Mouse (Mus musculus): ENCODE data around the gene Zfp341. TPM values are rescaled to one million over a fixed set of nuclear protein-coding genes. Genes with fewer than 3 reads are reported as not detected.

Gene Zfp341
- polyA plus RNA-seq, 1 experiment from 2014 or later, result 0.61 TPM

DNA sequence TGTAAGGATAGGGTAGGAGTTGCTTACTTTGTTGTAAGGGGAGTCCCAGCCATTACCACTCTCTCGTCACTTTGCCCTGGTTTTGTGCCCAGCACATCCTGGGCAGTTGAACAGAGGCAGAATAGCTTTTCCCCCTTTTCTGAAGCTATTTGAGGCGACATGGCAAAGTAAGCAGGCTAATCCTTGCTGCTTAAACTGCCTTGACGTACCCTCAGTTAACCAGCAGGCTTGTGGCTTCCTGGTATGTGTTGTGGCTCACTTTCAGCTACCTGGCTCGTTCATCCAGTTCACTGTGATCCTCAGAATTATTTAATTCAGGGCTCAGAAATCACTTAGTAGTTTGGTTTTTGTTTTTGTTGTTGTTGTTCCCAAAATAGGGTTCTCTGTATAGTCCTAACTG lies 57.6 kb downstream of the Zfp341 start:
- DNase-seq (ENCODE audit: low spot score), result no peak

DNA sequence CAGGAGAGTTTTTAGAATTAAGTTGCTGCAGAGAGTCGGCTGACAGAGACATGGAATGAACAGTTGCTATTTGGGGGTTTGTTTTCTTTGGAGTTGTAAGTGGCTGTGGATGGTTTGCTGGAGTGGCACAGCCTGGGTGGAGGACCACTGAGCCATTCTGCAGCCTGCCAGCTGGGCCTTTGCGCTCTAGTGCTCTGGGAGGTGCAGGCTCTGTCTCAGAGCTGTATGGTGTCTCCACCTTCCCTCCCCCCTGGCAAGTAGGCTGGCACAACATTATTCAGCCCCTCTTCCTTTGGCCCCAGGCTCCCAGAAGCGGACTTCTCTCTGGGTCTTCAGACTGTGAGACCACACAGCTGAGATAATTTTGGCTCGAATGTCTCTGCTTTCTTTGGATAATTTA lies 60.9 kb downstream of the Zfp341 start:
- DNase-seq (ENCODE audit: low spot score), result no peak

DNA sequence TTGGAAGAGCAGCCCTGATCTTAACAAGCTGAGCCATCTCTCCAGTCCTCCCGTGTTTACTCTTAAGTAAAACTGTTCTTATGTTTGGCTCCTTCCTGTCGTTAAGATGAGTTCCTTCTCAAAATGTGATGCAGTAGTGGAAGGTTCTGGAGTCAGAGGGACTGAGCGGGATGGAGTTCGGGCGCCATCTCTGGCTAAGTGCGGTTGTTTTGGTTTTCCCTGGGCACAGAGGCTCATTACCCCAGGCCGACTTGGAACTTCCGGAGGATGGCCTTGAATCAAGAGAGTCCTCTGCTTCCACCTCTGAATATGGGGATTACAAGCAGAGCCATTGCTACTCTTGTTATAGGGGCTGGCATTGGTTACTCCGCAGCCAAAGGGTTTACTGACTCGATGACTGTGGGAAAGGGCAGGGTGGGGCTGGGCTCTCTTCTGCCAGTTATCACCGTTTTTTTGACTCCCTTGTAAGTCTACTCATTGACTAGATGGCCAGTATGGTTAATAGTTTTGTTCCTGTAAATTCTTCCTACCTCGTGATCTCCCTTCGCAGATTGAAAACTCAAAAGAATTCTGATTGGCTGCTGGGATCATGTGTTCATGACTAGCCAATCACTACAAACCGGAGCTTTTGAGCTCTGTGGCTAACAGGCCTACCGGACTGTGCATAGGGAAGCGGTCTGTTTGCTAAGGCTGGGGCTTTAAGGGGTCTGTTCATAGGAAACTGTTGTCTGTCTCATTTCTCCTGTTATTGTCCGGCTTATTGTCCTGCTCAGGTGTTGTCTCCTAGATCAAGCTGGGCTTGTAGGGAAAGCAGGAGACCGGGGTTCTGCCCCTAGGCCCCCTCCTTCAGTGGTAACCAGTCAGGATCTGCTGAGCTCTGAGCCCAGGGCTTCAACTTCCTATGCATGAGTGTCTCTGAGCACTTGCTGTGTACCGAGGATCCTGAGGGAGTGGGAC lies 63.8 kb downstream of the Zfp341 start:
- DNase-seq (ENCODE audit: low spot score), result no peak

DNA sequence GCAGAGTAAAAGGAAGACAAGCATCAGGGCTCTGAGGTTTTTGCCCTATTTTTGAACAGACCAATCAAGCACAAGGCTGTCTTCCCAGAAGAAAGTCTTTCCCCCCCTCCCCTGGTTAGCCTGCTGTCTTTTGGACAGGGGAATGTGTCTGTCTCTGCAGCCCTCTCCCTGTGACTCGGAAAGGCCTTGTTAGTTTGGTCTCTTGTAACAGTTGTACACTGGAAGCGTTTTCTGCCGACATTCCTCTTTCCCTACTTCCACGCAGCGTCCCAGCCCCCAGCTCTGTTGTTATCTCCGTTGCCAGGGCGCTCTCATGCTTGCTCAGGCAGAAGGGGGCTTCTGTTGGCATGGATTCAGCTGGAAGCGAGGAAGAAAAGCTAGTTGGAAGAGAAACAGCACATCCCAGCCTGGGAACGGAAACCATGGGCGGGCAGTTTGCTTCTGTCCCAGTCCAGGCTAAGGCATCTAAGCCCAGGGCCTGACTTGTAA lies 64.6 kb downstream of the Zfp341 start:
- DNase-seq (ENCODE audit: low spot score), result no peak

DNA sequence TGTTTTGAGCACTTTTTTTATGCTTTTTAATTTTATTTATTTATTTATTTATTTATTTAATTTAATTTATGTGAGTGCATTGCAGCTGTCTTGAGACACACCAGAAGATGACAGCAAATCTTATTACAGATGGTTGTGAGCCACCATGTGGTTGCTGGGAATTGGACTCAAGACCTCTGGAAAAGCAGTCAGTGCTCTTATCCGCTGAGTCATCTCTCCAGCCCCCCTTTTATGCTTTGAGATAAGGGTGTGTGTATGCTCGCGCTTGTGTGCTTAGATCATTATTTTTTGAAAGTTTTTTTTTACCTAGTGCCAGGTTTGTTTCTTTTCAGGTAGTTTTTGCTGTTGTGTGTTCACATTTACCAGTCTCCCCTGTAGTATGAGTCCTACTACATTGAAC lies 65.9 kb downstream of the Zfp341 start:
- DNase-seq (ENCODE audit: low spot score), result no peak

DNA sequence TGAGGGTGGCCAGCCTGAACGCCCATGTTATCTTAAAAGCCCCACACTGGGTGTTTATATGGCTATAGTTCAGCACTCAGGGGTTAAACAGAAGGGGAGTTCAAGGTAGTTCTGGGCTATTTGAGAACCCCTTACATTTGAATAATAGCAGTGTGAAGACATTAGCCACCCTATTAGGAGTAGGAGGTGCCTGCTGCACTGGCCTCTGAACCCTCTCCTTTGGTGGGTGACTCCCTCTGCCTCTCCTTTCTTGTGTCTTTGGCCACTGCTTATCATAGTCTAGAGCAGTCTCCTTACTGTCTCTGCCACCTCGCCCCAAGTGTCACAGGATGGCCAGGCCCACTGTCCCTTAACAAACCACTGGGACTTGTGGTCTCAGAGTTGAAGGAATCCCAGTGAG lies 67.2 kb downstream of the Zfp341 start:
- no peak for DNase-seq (ENCODE audit: low spot score)

DNA sequence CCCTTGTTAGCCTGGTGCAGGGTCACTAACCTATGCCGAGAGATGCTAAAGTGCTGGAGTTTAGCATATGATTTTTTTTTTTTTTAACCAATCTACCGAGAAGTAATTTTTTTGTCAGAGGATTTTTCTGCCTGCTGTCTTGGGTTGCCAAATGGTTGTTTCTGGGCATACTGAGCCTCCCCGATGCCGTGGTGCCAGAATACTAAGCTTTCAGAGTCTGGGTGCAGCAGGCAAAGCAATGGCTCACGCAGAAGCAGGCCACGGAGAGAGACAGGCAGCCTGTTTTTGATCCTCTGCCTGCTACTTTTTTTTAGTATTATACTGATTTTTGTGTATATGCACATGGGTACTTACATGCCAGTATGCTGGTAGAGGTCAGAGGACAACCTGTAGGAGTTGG lies 67.8 kb downstream of the Zfp341 start:
- no peak for DNase-seq (ENCODE audit: low spot score)

DNA sequence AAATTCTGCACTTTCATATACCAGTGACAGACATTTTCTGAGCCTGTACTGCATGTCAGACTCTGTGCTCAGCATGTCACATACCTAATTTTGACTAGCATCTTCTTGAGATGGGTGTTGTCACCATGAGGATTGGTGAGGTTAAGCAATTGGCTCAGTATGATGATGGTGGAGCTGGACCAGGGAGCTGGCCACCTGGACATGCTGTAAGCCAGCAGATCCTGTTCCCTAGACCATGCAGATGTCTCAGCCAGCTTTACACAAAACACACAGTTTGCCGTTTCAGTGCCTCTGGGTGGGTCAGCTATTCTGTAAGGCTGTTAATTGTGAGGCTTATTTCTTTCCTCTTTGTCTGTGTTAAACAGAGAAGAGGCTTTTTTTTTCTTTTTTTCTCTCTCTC lies 69.6 kb downstream of the Zfp341 start:
- DNase-seq (ENCODE audit: low spot score), result no peak

DNA sequence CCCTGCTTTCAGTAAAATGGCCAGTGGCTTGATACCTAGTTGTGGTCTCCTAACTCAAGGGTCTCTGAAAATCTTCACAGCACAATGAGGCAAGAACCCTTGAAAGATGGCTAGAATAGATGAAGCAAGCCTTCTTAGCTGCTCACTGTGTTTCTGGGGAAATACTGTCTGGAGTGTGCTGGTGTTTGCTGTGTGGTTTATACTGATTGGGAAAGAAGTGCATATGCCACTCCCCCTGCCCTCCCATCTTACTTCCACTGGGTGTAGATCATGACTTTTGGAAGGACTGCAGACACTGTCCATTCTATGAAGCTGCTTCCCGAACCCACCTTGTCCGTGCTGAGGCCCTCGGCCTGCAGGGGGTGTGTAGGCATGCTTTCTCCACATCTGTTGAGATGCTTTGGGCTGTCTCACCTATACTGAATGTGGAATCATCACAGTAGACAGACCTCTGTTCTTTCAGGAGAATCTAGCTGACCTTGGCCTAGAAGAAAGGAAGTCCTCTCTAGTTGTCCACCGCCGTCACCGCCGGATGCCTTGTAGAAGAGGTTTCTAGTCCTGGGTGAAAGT lies 71.9 kb downstream of the Zfp341 start:
- DNase-seq (ENCODE audit: low spot score), result no peak

DNA sequence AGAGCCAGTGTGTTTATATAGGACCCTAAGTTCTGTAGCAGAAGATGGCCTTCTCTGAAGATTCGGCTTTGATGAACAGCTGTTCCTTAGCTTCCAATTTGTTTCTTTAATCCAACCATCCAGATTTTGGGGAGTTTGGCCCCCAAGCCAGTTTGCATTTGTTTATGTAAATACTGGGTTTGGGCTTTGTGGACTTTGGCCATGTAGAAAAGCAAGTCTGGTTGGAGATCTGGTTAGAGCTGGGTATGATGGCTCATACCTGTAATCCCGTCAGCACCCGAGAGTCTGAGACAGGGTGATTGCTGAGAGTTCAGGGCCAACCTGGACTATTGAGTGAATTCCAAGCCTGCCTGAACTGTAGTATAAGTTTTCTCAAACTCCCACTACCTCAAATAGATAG lies 72.7 kb downstream of the Zfp341 start:
- DNase-seq (ENCODE audit: low spot score), result no peak

DNA sequence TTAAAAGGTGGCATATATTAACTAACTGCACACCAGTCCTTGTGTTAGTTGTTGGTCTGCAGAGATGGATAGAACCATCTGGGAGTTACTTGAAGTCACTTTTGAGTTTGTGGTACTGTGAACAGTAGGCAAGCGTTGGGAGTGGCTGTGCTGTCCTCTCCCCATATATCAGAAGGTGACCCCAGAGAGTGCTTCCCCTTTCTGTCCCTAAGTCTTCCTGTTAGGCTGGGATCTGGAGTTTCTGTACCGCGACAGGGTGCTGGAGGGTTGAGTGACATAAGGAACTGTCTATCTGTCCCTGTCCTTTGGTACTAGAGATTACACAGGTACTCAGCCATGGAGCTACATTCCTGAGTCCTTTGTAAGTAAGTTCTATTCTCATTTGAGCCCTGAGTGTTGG lies 73.7 kb downstream of the Zfp341 start:
- DNase-seq (ENCODE audit: low spot score), result no peak

DNA sequence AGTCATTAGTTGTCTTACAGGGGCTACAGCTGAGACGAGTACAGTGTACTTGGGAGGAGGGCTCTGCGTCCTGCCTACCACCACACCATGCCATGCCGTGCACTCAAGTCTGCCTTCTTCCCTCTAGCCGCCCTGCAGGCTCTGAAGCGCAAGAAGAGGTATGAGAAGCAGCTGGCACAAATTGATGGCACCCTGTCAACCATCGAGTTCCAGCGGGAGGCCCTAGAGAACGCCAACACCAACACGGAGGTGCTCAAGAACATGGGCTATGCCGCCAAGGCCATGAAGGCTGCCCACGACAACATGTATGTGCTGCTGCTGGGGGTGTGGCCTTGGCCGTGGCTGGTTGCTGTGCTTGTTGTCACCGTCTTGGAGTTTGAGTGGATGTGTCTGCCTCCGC lies 76.3 kb downstream of the Zfp341 start:
- DNase-seq (ENCODE audit: low spot score), result no peak

DNA sequence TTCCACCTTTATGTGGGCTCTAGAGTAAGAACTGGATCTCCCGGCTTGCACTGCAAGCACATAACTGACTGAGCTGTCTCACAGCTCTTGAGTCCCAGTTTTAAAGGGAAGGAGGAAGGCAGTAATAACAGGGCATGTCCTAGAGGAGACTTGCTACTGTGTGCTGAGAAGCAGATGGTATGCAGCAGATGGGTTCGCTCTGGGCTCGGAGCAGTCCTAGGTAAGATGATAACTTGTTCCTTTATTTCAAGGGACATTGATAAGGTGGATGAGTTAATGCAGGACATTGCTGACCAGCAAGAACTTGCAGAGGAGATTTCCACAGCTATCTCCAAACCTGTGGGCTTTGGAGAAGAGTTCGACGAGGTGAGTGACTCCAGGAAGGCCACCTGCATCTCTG lies 77.9 kb downstream of the Zfp341 start:
- no peak for DNase-seq (ENCODE audit: low spot score)

DNA sequence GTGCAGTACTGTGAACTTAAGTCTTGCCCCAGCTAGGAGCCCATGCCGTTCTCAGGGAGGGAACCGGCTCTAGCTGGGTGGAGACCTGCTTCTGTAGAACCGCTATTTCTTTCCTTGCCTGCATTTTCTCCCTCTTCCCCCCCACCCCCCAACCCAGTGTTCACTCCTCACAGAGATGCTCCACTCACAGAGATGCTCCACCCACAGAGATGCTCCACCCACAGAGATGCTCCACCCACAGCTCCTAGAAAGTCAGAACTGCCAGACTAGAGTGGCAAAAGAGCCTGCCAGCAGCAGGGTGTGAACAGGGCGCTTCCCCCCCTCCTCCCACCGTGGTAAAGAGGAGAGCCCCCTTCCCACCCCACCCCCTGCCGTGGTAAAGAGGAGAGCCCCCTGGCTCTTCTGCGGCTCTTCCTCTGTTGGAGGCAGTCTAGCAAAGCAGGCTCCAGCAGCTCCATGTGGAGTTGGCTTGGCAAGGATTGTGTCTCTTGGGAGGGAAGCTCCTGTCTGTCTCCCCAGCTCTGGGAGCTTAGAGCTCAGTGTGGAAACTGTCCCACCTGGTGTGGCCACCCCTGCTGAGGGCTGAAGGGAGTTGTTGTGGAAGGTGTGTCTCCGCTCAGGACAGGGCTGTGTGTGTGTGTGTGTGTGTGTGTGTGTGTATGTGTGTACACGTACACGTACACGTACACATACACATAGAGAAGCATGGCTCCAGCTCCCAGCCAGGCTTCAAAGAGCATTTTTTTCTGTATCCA lies 80.3 kb downstream of the Zfp341 start:
- DNase-seq (ENCODE audit: low spot score), result no peak

DNA sequence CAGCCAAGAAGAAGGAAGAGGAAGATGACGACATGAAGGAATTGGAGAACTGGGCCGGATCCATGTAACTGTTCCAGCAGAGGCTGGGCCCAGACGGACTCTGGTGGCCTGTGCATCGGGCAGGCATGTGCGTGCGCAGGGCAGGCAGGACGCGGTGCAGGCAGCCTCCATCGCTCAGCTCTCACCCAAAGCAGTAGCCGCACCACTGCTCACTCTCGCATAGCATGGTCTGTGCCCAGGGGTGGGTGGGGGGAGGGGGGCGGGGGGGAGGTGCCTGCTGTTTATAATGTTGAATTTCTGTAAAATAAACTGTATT lies 80.8 kb downstream of the Zfp341 start:
- no peak for DNase-seq (ENCODE audit: low spot score)

DNA sequence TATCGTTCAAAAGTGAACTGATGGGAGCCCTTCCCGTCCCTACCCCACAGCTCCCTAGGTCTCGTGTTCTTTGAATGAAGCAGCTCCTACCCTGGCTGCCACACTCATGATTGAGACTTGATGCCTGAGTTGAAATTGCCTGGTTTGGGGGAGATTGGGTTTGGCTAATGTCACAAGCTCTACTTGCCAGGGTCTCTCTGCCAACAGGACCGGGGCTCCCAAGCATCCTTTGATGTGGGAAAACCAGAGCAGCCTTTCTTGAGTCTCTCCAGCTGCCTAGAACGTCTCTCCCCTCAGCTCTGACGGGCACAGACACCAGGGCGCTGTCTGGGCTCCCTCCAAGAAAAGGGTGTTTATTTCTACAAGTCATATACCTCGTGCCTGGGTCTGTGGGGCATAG lies 82.6 kb downstream of the Zfp341 start:
- DNase-seq (ENCODE audit: low spot score), result peak; percentile 16

Other genes with a start within 250 kb of the Zfp341 start
- 36.8 and 56.8 TPM in 2 replicates for gene Cdk5rap1, start 240.3 kb upstream of the Zfp341 start, polyA plus RNA-seq (2015; fragmentation: Nextera tagmentation; extraction: Ambion mirVana)
- 2.6 TPM in 2 replicates for gene Snta1, start 205.2 kb upstream of the Zfp341 start, polyA plus RNA-seq (2015; fragmentation: Nextera tagmentation; extraction: Ambion mirVana)
- gene Cbfa2t2, start 176.8 kb upstream of the Zfp341 start, polyA plus RNA-seq (2015; fragmentation: Nextera tagmentation; extraction: Ambion mirVana), result 23.7 and 25.4 TPM in 2 replicates
- gene 1700003F12Rik, start 66.2 kb upstream of the Zfp341 start, polyA plus RNA-seq (2015; fragmentation: Nextera tagmentation; extraction: Ambion mirVana), result 1.1 and 2.6 TPM in 2 replicates
- gene Actl10, start 61.5 kb upstream of the Zfp341 start, polyA plus RNA-seq (2015; fragmentation: Nextera tagmentation; extraction: Ambion mirVana), result 0.09 and 0.10 TPM in 2 replicates
- 5.1 TPM in 2 replicates for gene Necab3, start 54.4 kb upstream of the Zfp341 start, polyA plus RNA-seq (2015; fragmentation: Nextera tagmentation; extraction: Ambion mirVana)
- 14.7 and 16.8 TPM in 2 replicates for gene E2f1, start 43.4 kb upstream of the Zfp341 start, polyA plus RNA-seq (2015; fragmentation: Nextera tagmentation; extraction: Ambion mirVana)
- 51.8 and 52.1 TPM in 2 replicates for gene Pxmp4, start 9.6 kb upstream of the Zfp341 start, polyA plus RNA-seq (2015; fragmentation: Nextera tagmentation; extraction: Ambion mirVana)
- gene 4930519P11Rik, start 140 bp downstream of the Zfp341 start, polyA plus RNA-seq (2015; fragmentation: Nextera tagmentation; extraction: Ambion mirVana), result 0.28 and 0.42 TPM in 2 replicates
- gene Chmp4b, start 38.4 kb downstream of the Zfp341 start, polyA plus RNA-seq (2015; fragmentation: Nextera tagmentation; extraction: Ambion mirVana), result 30.1 and 35.4 TPM in 2 replicates
- gene Gm14214, start 156.7 kb downstream of the Zfp341 start, polyA plus RNA-seq (2015; fragmentation: Nextera tagmentation; extraction: Ambion mirVana), result not detected in 2 replicates
- 41.4 and 42.9 TPM in 2 replicates for gene Raly, start 177.8 kb downstream of the Zfp341 start, polyA plus RNA-seq (2015; fragmentation: Nextera tagmentation; extraction: Ambion mirVana)
- 37.2 and 44.6 TPM in 2 replicates for gene a, start 178.1 kb downstream of the Zfp341 start, polyA plus RNA-seq (2015; fragmentation: Nextera tagmentation; extraction: Ambion mirVana)